Mouse (Mus musculus) cerebellum, postnatal 14 days (tissue): ENCODE measurements around the gene Lgmn.

ENCODE experiments used
- DNase-seq, 2 experiments: peaks; one replicate each; pipeline ENCODE4 v3.0.0; 2021; ENCODE audit warnings: mixed read lengths in 2 of 2

Gene Lgmn

DNA sequence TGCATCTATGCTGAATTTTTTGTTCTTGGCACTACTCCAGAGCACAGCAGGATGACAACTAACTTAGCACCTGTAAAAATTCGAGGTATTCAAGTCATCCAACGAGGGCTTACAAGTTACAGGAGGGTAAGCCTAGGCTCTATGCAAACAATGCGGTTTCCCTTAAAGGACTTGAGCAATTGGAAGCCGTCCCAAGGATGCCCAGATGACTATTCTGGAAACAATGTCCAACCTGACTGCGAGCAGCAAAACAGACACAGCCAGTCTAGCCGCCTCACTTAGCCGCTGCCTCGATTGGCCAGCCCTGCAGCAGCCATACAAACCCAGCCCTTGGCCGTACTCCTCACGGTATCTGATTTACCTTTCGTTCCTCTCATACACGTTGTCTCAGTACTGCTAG is 7.4 kb downstream of the Lgmn start:
- no peak for DNase-seq

DNA sequence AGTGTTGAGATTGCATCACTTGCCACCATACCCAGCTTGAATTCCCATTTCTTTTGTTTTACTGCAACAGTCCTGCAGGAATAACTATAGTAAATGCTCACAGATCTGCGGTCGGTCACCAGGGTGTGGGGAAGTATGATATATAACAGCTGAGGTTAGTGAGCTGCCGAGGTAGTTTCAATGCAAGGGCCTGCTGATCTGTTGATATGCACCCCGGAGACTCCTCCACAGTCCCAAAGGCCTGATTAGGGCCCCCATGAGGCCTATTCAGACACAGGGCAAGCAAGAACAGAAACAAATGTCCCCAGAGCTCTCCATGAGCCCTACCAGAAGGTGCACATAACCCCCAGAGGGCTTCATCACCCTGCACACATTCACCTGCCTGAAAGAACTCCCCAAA is 9.4 kb downstream of the Lgmn start:
- DNase-seq: no peak

- no peak for DNase-seq
Observed at GRCm38 (mm10) chr12:102429656-102430055, 10.0 kb downstream of the Lgmn start.

GRCm38 (mm10) chr12:102426285-102426684 is 13.3 kb downstream of the Lgmn start:
- no peak for DNase-seq

DNA sequence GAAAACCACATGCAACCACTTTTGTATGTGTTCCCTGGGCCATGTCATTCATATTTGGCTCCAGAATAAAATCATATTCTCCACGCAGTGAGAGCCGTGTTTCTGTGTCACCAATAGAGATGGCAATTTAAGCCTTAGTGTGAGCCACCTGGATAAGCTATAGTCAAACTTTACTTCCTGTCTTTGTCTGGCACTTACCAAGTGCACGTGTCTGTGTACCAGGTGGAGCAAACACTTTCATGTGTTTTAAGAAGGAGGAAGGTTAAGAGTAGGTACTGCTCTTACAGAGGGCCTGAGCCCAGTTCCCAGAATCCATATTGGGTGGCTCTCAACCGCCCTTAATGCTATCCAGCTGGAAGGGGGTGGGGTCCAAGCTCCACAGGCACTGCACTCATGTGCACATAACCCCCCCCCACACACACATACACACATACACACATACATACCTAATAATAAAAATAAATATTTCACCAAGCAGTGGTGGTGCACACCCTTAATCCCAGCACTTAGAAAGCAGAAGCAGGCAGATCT is 14.5 kb downstream of the Lgmn start:
- no peak for DNase-seq

DNA sequence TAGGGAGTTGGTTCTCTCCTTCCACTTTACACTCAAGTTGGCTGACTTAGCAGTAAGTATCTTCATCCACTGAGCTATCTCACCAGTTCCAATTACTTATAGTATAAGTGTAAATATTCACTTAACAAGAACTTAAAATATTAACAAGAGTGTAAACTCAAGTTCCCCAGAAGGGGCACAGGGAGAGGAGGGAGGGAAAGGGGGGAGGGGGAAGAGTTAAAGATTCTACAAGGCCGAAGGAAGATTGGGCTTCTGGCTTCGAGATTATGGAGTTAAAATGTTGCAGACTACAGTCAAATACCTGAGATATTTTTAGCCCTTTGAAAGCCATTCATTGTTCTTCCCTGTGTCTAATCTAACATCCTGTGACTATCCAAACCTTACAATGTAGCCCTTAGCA is 15.2 kb downstream of the Lgmn start:
- DNase-seq: no peak

GRCm38 (mm10) chr12:102423625-102424024 is 16.0 kb downstream of the Lgmn start:
- no peak for DNase-seq

DNA sequence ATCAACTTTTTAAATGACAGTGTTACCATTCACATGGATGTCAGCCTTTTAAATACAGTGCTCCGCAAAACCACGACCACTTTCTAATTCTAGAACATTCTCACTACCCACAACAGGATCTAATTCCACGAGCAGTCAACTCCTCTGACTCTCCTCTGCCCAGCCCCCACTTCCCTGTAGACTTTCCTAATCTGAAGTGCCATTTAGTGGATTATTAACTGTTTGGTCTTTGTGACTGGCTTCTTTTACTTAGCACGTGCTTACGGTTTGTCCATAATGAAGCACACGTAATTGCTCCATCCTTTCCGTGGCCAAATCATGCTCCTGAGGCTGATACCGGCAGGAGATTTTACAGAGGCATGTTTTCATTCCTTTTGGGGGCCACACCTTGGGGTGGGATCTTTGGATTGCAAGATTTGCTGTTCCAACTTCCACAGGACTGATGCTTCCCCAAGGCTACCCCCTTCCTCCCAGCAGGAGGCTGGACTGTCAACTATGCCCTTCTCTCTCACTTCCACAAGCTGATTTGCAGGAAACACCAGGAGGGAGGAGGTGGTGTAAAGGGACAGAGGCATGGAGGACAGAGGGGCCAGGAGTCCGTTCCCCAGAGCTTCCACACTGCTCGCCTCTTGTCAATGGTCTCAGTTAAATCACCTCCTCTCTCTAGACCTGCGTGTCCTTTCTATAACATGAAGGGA is 16.8 kb downstream of the Lgmn start:
- DNase-seq: no peak

DNA sequence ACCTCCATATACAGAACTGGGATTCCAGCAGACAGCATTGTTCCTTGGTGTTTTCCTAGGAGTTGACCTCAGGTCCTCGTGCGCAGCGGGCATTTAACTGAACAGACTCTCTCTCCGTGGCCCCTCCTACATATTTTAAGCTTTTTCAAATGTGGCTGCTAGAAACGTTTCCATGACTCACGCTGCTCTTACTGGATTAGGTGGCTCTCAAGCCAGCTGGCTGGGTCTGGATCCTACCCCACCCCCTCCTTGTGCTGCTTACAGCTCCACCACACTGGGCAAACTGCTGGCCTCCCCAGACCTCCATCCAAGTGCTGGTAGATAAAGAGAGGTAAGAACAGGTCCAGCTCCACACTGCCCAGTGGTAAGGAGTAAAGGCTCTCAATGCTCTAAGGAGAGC is 17.5 kb downstream of the Lgmn start:
- peak; percentile 54 to 57 for DNase-seq

DNA sequence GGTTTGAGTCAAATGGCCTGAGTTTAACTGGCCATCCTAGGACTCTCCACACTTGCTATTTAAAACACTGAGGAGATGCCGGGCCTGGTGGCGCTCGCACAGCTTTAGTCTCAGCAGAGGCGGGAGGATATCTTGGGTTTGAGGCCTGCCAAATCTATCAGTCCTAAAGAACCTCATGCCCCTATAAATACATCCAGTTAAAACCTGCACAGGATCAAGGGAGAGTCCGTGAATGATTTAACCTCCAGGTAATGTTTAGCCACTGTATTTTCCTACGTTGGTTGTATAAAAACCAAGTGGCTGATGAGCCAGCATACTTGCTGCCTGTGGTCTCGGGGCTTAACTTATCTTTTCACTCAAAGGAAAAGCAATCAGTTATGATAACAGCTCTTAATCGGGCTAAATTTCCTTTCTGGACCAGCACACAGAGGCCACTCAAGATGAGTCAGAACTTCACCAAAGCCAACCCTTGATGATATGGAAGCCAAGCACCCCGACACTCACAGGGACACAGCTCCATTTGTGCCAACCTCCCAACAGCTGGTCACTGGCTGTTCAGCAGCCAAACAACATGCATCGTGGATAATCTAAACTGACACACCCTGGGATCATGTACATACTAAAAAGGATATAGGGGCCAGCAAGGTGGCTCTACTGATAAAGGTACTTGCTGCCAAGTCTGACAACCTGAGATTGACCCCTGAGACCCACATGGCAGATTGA is 19.3 kb downstream of the Lgmn start:
- DNase-seq: peak; percentile 55 to 61

GRCm38 (mm10) chr12:102419544-102419943 is 20.1 kb downstream of the Lgmn start:
- DNase-seq: peak; percentile 81 to 83

- no peak for DNase-seq
Observed at GRCm38 (mm10) chr12:102417701-102418100, 21.9 kb downstream of the Lgmn start.

DNA sequence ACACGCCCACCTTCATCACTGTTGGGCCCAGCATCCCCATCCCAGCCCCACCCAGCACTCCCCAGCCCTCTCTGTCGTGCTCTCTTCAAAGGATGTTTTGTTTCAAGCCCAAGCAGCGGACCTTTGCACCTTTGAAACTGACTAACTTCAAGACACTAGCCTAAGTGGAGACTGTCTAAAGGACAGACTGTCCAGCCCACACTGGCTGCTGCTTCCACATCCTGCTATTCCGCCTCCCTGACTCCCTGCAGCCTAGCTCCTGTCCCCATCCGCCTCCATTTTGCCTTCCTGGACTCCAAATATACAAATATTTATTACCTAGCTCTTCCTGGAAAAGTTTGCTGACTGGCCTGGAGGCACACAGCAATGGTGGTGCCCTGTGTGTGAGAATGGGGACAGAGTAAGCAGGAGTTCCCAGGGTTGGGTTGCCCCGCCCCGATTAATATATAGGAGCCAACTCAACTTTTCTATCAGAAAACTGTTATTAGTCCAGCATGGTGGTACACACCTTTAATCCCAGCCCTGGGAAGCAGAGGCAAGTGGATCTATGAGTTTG is 22.6 kb downstream of the Lgmn start:
- DNase-seq: no peak

- DNase-seq: peak in 1 of 2 experiments; percentile 40
Observed at GRCm38 (mm10) chr12:102416391-102416837, 23.2 kb downstream of the Lgmn start.

DNA sequence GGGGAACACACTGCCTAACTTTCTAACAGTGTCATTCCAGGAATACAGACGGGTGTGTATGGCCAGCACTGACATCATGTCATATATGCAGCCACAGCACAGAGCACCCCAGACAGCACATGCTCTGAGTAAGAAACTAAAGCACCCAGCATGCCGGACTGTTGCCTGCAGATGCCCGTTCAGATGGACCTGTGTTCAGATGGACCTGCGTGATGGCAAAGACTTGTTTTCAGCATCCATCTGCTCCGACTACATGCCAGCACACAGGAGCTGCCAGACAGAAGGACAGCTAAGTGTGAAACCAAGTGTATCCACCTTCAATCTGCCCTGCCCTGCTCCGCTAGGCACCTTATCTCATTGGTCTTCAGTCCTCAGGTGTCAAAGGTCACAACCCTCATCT is 24.9 kb downstream of the Lgmn start:
- peak; percentile 48 to 51 for DNase-seq

DNA sequence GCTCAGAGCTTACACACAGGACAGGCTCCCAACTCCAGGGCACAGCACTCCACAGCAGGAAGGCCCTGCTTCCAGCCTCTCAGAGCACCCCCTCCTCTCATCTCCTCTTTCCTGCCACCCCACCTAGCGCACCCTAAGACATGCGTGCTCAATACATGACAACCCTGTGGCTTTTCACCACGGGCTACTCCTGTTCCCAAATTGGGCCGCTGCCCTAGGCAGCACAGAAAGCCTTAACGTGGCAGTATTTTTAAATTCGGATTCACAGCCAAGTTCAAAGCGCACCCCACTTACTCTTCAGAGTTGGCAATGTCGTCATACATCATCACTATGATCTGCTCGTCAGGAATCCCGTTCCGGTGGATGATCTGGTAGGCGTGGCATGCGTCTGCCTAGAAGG is 26.4 kb downstream of the Lgmn start:
- DNase-seq: no peak

DNA sequence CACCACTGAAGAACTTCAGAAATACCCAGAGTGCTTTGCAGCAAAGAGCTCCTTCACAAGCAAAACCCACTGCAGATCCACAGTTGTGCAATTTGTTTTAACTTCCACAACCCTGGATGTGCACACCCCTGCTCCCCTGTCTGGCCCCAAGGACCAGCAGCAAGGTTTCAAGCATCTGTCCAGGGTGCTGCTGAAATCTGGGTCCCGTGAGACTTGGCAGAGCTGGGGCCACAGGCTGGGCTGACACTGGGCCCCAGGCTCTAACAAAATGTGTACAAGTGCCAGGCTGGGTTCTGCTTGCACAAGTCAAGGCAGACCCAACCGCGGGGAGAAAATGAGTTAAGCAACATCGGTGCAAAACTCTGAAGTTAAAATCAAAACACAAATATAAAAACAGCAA is 41.0 kb downstream of the Lgmn start:
- DNase-seq: no peak

- DNase-seq: no peak
Observed at GRCm38 (mm10) chr12:102395998-102396991, 43.3 kb downstream of the Lgmn start.

DNA sequence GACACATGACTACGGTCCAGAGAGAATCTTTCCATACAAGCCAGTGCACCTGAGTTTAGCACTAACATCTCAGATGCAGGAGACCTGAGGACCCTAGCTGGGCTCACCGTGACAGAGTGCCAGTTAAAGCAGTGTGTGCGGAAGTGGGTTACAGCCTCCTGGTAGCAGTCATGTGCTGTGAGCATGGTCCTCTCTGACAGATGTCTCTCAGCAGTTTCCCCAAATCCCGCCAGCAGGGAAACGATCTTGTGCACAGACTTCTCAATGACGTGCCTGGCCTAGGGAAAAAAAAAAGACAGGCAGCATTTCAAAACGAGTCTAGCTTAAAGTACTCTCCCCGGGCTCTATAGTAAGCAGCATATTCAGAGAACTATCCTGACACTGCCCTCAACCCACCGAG is 44.1 kb downstream of the Lgmn start:
- peak; percentile 57 to 66 for DNase-seq

DNA sequence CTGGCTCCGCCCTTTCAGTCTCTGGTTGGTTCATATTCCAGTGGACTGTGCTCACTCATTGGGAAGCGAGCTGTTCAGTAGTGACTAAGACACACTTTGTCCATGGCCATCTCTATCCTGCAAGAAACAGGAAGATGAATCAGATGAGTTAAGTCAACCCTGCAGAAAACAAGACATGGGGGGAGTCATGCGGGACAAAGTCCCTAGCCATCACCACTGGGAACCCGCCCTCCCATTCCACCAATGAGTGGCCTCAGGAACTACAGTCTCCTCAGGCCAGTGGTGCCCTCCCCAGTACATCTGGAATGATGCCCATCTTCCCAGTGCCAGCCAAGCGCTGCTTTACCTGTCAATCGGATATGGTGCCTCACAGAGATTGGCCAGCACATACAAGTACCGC is 45.1 kb downstream of the Lgmn start:
- no peak for DNase-seq

GRCm38 (mm10) chr12:102391982-102392381 is 47.6 kb downstream of the Lgmn start:
- peak; percentile 42 to 74 for DNase-seq

DNA sequence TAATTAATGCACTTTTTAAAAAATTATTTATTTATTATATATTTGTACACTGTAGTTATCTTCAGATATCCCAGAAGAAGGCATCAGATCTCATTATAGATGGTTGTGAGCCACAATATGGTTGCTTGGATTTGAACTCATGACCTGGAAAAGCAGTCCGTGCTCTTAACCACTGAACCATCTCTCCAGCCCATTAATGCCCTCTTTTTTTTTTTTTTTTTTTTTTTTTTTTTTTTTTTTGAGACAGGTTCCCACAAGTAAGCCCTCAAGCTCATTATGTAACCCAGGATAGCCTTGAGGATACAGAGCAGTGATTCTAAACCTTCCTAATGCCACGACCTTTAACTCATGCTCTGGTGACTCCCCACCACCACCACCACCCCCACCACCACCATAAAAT is 48.5 kb downstream of the Lgmn start:
- no peak for DNase-seq

- DNase-seq: peak in 1 of 2 experiments; percentile 27
Observed at GRCm38 (mm10) chr12:102390042-102390441, 49.6 kb downstream of the Lgmn start.
